Mouse (Mus musculus) liver (tissue): Measurements from ENCODE around the gene Kirrel3.

ENCODE experiments used
- DNase-seq: peaks from one replicate; pipeline ENCODE4 v3.0.0-alpha.2; 2020; ENCODE audit warnings: mixed read lengths

Gene Kirrel3

GRCm38 (mm10) chr9:35043619-35044018, 557.9 kb downstream of the Kirrel3 start:
- DNase-seq, result no peak

GRCm38 (mm10) chr9:35044458-35044857, 558.8 kb downstream of the Kirrel3 start:
- DNase-seq, result peak; percentile 40

GRCm38 (mm10) chr9:35045031-35045531, 559.4 kb downstream of the Kirrel3 start:
- no peak for DNase-seq

- no peak for DNase-seq
These were observed 560.1 kb downstream of the Kirrel3 start for GRCm38 (mm10) chr9:35045756-35046155.

GRCm38 (mm10) chr9:35048449-35048848, 562.8 kb downstream of the Kirrel3 start:
- DNase-seq, result no peak

GRCm38 (mm10) chr9:35049891-35050527, 564.3 kb downstream of the Kirrel3 start:
- no peak for DNase-seq

- DNase-seq, result no peak
These were observed 565.2 kb downstream of the Kirrel3 start for GRCm38 (mm10) chr9:35050701-35051454.

GRCm38 (mm10) chr9:35051666-35052065, 566.0 kb downstream of the Kirrel3 start:
- DNase-seq, result no peak

- no peak for DNase-seq
These were observed 567.0 kb downstream of the Kirrel3 start for GRCm38 (mm10) chr9:35052671-35053070.

- DNase-seq, result no peak
These were observed 567.4 kb downstream of the Kirrel3 start for GRCm38 (mm10) chr9:35053081-35053480.

GRCm38 (mm10) chr9:35053669-35054068, 568.0 kb downstream of the Kirrel3 start:
- no peak for DNase-seq

- no peak for DNase-seq
These were observed 570.0 kb downstream of the Kirrel3 start for GRCm38 (mm10) chr9:35055528-35056330.

GRCm38 (mm10) chr9:35056611-35057010, 570.9 kb downstream of the Kirrel3 start:
- no peak for DNase-seq

GRCm38 (mm10) chr9:35057631-35058030, 571.9 kb downstream of the Kirrel3 start:
- no peak for DNase-seq

- no peak for DNase-seq
These were observed 572.5 kb downstream of the Kirrel3 start for GRCm38 (mm10) chr9:35058186-35058585.

- DNase-seq, result no peak
These were observed 573.1 kb downstream of the Kirrel3 start for GRCm38 (mm10) chr9:35058596-35059354.

- DNase-seq, result no peak
These were observed 574.2 kb downstream of the Kirrel3 start for GRCm38 (mm10) chr9:35059881-35060280.

GRCm38 (mm10) chr9:35061446-35061845, 575.8 kb downstream of the Kirrel3 start:
- DNase-seq, result no peak
